Mouse (Mus musculus) myocyte (in vitro differentiated cells): ENCODE measurements around the gene Psmb6.
"Not testable (repeated sequence)": the region's sequence is repeated elsewhere in the genome, so short reads cannot be mapped to it uniquely, and the experiment has no call there.

Source experiments
- MAX ChIP-seq: IDR thresholded peaks from one replicate; pipeline ENCODE4 v1.6.1; 2011; ENCODE audit warnings: low read depth, mild to moderate bottlenecking, control low read depth
- MYOD1 ChIP-seq, 3 experiments: IDR thresholded peaks; one replicate each; pipeline ENCODE4 v1.6.1; 2011; ENCODE audit warnings: control low read depth in 2 of 3, low read depth in 2 of 3, mild to moderate bottlenecking in 2 of 3, moderate library complexity in 1 of 3; ENCODE audit not compliant: insufficient read length in 2 of 3, control insufficient read depth in 1 of 3
- MYOG ChIP-seq, 3 experiments: IDR thresholded peaks; one replicate each; pipeline ENCODE4 v1.6.1; 2011; ENCODE audit warnings: control low read depth in 2 of 3, low read depth in 2 of 3, mild to moderate bottlenecking in 2 of 3; ENCODE audit not compliant: insufficient read length in 2 of 3, control insufficient read depth in 1 of 3, insufficient read depth in 1 of 3
- POLR2A ChIP-seq: IDR thresholded peaks from one replicate; pipeline ENCODE4 v1.6.1; 2011; ENCODE audit warnings: low read depth, mild to moderate bottlenecking, control low read depth, moderate library complexity; ENCODE audit not compliant: insufficient read length
- TCF12 ChIP-seq: IDR thresholded peaks from one replicate; pipeline ENCODE4 v1.6.1; 2011; ENCODE audit warnings: mild to moderate bottlenecking, control low read depth; ENCODE audit not compliant: poor library complexity, insufficient read depth, severe bottlenecking

DNA sequence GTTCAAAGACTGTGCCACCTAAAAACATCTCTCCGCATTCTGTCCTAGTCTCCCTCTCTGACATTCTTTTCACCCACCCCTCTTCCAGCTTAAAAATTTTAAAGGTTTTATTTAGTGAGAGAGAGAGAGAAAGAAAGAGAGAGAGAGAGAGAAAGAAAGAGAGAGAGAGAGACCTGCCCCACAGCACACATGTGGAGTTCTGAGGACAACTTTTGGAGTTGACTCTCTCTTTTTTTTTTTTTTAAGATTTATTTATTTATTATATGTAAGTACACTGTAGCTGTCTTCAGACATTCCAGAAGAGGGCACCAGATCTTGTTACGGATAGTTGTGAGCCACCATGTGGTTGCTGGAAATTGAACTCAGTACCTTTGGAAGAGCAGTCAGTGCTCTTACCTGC lies 5.9 kb downstream of the Psmb6 start:
- not testable (repeated sequence) for TF ChIP-seq MAX; POLR2A; MYOG (IDR thresholded peaks at IDR 0.05; ENCODE audit: control insufficient read depth in 1 of 3, insufficient read depth in 1 of 3, insufficient read length in 2 of 3, low read depth in 2 of 3); TCF12; MYOD1 (IDR thresholded peaks at IDR 0.05; ENCODE audit: control insufficient read depth in 1 of 3, insufficient read length in 2 of 3, low read depth in 2 of 3)
